Mouse (Mus musculus): ENCODE measurements around the gene Hist1h1t. TPM values are rescaled to one million over a fixed set of nuclear protein-coding genes. Genes with fewer than 3 reads are reported as not detected.
A peak's percentile ranks its signal among the peaks of the same experiment; 100 is the strongest.

The Hist1h1t gene
- total RNA-seq, 1 experiment from 2014 or later: 2.2 TPM

GRCm38 (mm10) chr13:23725213-23725612, 29.6 kb downstream of the Hist1h1t start:
- no peak for ATAC-seq (ENCODE audit: extremely low read depth, insufficient number of reproducible peaks, low FRiP score, poor library complexity, severe bottlenecking)

DNA sequence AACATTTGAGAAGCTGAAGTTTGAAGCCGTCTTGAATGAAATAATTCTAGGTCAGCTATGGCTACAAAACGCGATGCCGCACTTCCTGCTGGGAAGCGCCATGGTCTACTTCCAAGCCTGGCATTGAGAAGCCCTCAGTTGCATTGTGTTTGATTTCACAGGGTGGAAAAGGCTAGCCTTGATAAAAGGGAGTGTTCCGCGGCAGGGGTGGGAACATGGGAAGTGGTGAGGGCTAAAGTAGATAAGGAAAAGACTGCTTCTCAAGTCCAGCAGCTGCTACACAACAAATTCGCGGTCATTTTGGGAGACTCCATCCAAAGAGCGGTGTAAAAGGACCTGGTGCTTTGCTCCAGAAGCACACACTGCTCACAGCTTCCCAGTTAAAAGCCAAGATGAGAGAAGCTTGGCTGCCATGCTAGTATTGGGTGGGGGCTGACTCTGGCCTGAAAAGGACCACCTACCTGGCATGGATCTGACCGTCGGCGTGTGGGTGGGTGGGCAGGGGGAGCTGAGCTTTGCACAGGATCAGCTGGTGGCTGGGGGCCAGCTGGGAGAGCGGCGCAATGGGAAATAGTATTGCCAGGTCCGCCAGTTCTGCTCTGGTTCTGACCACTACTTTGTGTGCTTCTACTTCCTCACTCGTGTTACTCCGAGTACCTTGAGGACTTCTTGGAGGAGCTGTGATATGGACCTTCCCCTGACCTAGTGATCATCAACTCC, 33.0 kb downstream of the Hist1h1t start:
- no peak for ATAC-seq (ENCODE audit: extremely low read depth, insufficient number of reproducible peaks, low FRiP score, poor library complexity, severe bottlenecking)

- no peak for ATAC-seq (ENCODE audit: extremely low read depth, insufficient number of reproducible peaks, low FRiP score, poor library complexity, severe bottlenecking)
These were observed 33.5 kb downstream of the Hist1h1t start for GRCm38 (mm10) chr13:23729192-23729525.

GRCm38 (mm10) chr13:23729706-23730105, 34.1 kb downstream of the Hist1h1t start:
- ATAC-seq (ENCODE audit: extremely low read depth, insufficient number of reproducible peaks, low FRiP score, poor library complexity, severe bottlenecking): no peak

GRCm38 (mm10) chr13:23730479-23730878, 34.9 kb downstream of the Hist1h1t start:
- ATAC-seq (ENCODE audit: extremely low read depth, insufficient number of reproducible peaks, low FRiP score, poor library complexity, severe bottlenecking): no peak

- ATAC-seq (ENCODE audit: extremely low read depth, insufficient number of reproducible peaks, low FRiP score, poor library complexity, severe bottlenecking): peak; percentile 84
These were observed 36.7 kb downstream of the Hist1h1t start for GRCm38 (mm10) chr13:23732156-23732804.

GRCm38 (mm10) chr13:23737091-23737490, 41.5 kb downstream of the Hist1h1t start:
- ATAC-seq (ENCODE audit: extremely low read depth, insufficient number of reproducible peaks, low FRiP score, poor library complexity, severe bottlenecking): no peak

GRCm38 (mm10) chr13:23738041-23738440, 42.4 kb downstream of the Hist1h1t start:
- ATAC-seq (ENCODE audit: extremely low read depth, insufficient number of reproducible peaks, low FRiP score, poor library complexity, severe bottlenecking): no peak

GRCm38 (mm10) chr13:23738677-23739068, 43.1 kb downstream of the Hist1h1t start, which contains the start of gene Hist1h1c:
Hist1h1c (plus strand) TSS chr13:23738808.
- ATAC-seq (ENCODE audit: extremely low read depth, insufficient number of reproducible peaks, low FRiP score, poor library complexity, severe bottlenecking): peak; percentile 76

GRCm38 (mm10) chr13:23739069-23739921, 43.7 kb downstream of the Hist1h1t start:
- ATAC-seq (ENCODE audit: extremely low read depth, insufficient number of reproducible peaks, low FRiP score, poor library complexity, severe bottlenecking): peak; percentile 69

DNA sequence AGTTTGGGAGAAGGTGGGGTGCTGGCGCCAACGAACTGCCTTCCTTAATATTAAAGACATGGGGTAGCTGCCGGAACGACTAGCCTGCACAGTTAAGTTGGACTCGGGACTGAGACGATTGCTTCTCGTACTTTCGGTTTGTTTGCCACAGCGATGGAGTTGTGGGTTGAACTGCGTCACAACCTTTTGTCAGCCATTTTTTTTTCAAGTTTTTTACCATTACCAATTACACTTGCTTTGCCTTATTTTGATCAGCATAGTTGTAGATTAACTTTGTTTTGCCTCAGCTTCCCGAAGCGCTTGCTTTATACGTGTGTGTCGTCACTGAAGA, 44.3 kb downstream of the Hist1h1t start:
- ATAC-seq (ENCODE audit: extremely low read depth, insufficient number of reproducible peaks, low FRiP score, poor library complexity, severe bottlenecking): peak; percentile 57

DNA sequence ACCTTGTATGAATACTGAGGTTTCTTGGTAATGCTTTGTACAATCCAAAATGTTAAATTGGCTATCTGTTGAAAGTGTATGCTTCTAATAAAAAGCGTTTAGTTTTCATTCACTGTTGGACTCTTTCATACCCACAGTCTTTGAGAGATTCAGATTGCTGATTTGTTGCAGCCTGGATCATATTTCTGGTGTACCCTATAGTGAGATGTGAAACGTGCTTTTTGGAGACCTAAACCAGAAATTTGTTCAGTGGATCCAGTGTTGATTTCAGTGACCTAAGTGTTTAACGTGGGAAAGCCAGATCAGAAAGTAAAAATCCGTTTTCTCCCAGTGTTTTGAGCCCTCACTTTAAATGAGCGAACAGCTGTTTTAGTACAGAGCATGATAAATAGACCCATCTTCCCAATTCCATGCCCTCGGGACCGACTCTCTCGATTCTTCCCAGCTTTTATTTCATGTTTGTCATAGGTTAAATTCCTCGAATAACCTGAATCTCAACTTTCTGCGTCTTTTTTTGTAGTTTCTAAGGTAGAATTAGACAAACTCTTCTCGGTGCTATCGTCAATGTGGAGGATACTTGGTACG, 44.7 kb downstream of the Hist1h1t start:
- no peak for ATAC-seq (ENCODE audit: extremely low read depth, insufficient number of reproducible peaks, low FRiP score, poor library complexity, severe bottlenecking)

DNA sequence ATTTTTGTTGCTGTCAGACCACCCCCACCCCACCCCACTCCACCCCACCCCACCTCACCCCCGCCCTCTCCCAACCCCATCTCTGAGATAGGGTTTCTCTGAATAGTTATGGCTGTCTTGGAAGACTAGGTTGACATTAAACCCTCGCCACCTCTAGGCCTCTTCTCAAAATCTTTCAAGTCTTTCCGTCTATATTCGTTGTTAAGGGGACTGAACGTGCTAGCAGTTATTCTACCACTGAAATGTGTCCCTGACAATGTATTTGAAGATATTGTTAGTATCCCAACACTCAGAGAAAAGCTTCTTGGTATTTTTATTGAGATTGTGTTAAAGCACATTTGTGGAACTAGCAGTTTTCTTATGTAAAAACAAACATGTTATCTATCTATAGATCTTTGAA, 45.3 kb downstream of the Hist1h1t start:
- no peak for ATAC-seq (ENCODE audit: extremely low read depth, insufficient number of reproducible peaks, low FRiP score, poor library complexity, severe bottlenecking)

DNA sequence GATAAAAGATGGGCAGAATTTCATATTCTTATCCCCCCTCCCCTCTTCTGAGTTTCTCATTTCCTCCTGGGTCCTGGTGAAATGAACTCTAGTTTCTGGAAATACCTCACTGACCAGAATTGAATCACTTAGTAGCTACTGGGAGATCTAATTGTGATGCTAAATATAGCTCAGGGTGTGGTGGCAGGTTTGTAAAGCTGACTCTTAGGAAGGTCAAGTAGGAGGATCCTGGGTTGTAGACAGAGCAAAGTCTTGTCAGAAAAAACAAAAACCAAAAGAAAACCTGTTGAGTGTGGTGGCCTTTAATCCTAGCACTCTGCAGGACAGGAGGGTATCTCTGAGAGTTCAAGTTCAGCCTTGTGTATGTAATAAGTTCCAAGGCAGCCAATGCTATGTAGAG, 46.4 kb downstream of the Hist1h1t start:
- no peak for ATAC-seq (ENCODE audit: extremely low read depth, insufficient number of reproducible peaks, low FRiP score, poor library complexity, severe bottlenecking)

DNA sequence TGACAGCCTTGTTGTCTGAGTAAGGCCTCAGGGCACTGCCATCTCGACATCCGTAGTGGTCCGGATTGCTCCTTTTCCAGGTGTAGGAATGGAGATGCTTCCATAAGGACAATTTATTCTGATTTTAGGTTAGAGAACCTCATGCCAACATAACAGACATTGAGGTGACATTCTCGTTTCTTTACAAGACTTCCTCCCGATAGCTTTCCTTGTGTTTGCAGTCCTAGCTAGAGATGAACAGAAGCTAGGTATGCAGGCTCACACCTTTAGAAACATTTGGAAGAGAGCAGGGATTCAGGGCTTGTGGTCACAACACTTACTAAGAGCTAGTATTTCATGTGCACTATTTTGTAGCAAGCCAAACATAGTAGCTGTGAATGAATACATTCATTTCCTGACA, 47.6 kb downstream of the Hist1h1t start:
- no peak for ATAC-seq (ENCODE audit: extremely low read depth, insufficient number of reproducible peaks, low FRiP score, poor library complexity, severe bottlenecking)

GRCm38 (mm10) chr13:23743963-23744362, 48.3 kb downstream of the Hist1h1t start:
- ATAC-seq (ENCODE audit: extremely low read depth, insufficient number of reproducible peaks, low FRiP score, poor library complexity, severe bottlenecking): no peak

DNA sequence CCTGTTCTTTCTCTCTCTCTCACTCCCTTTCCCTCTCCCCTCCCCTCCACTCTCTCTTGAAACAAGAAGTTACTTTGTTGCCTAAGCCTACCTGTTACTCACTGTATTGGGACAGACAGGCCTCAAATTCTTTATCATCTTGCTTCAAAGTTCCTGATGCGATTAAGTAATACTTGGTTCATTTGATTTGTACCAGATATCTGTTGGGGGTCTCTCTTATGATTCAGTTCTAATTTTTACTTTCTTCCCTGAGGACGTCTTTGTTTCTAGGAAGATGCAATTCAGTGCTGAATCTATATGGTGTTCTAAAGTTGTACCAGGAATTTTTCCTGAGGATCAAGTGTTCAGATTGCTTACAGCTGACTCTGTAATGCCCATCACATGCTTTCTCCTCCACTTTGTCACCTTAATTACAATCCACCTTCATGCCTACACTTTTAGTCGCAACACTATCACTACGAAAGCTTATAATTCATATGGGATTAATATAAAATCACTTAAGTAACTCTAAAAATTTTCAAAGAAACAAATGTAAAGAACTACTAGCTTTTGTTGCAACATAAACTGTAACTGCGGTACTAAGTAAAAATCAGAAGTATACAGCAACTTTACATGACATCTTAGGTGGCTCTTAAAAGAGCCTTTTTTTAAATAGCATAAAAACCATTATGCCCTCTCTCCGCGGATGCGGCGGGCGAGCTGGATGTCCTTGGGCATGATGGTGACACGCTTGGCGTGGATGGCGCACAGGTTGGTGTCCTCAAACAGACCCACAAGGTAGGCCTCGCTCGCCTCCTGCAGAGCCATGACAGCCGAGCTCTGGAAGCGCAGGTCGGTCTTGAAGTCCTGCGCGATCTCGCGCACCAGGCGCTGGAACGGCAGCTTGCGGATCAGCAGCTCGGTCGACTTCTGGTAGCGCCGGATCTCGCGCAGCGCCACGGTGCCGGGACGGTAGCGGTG, 49.1 kb downstream of the Hist1h1t start:
- no peak for ATAC-seq (ENCODE audit: extremely low read depth, insufficient number of reproducible peaks, low FRiP score, poor library complexity, severe bottlenecking)

- ATAC-seq (ENCODE audit: extremely low read depth, insufficient number of reproducible peaks, low FRiP score, poor library complexity, severe bottlenecking): peak; percentile 64
These were observed 50.0 kb downstream of the Hist1h1t start, which contains the start of gene Hist1h3c for GRCm38 (mm10) chr13:23745381-23746161. Hist1h3c (minus strand) TSS chr13:23745602.
